19 mouse cellular contexts compared by ENCODE assay signal in the genomic region with DNA sequence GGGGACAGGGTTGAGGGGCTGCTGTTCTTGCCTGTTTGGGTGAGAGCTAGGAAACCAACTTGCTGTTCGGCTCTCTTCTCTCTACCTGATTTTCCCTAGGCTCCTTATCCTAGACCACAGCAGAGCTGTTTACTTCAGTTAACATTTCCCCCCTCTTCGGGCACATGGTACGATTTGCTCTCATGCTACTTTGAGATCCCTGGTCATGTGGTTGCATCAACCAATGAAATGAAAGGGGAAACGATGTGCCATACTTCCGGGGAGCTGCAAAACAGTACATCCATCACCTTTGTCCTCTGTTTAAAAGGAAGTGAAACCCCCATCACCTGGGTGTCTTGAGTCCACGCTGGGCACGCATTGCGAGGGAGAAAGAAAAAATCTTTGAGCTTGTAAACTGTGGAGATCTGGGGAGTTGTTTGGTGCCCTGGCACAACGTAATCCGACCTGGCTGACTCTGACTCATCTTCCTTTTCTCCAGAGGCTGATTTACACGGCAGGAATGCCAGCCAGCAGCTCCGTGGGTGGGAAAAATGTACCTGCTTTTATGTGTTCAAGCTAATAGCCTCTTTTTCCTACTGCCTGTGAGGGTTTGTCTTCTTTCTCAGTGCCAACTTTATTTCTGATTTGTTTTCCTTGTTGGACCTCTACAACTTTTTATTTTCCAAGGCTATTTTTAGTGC.
DNase-seq lines count a peak whose midpoint lies in the region; ATAC-seq and TF ChIP-seq lines count a peak whose summit lies in the region.
"Had no signal": no experiment of that assay in that cellular context is flagged by ENCODE, and none has a peak within 500 bp of the region (broad histone marks: within the 10 kb centered on the region; RNA-seq: fewer than 3 reads in every experiment).

No protein-coding gene starts in this region.

- in situ Hi-C loops in Patski (cut with MboI; ENCODE audit: low pct_unique_long_range_greater_than_20kb), result loop anchor here (10.0 kb wide), 1 partner anchor 163 kb away; no protein-coding TSS in a partner anchor

- CTCF ChIA-PET in Patski (lab: Charles Lee), result interaction anchor here (1.0 to 1.6 kb wide), 5 partner anchors 15 to 328 kb away, joined by 3 to 5 read pairs (median 3); no protein-coding TSS in a partner anchor

- ATAC-seq in Patski, result peak; percentile 90
- ATAC-seq: forebrain, embryonic 14.5 days; intestine, postnatal 0 days; liver, postnatal 0 days had no signal

- H3K27me3 ChIP-seq in Patski, result no peaks in the 10 kb centered on the region
- H3K27me3 ChIP-seq: heart, embryonic 13.5 days; hindbrain, embryonic 12.5 days; limb, embryonic 12.5 days; neural tube, embryonic 15.5 days had no signal

- peak; percentile 39 for DNase-seq in adrenal gland, adult 2 months
- DNase-seq in adrenal gland, postnatal 25 days, result no peak
- DNase-seq in urinary bladder, postnatal 14 days (ENCODE audit: low spot score), result peak; percentile 29
- no peak for DNase-seq in urinary bladder, postnatal 10 days (ENCODE audit: low spot score)
- DNase-seq in Patski (ENCODE audit: low read depth, low spot score), result peak; percentile 84
- no peak for DNase-seq in B cell, adult 2 months
- no peak for DNase-seq in layer of hippocampus, adult 9-11 months
- DNase-seq: cerebellum, adult 9-10 months; gastrocnemius, postnatal 10 days; heart, postnatal 14 days; kidney, postnatal 25 days; liver, postnatal 0 days; lung, postnatal 10 days had no signal

- POLR2A ChIA-PET in Patski (lab: Charles Lee), result interaction anchor here (1.1 kb wide), 1 partner anchor 73 kb away, joined by 3 read pairs; no protein-coding TSS in a partner anchor

- TF ChIP-seq CTCF in Patski (IDR thresholded peaks at IDR 0.05), result no peak

Comparison
In these comparisons a context has a peak if more than half of its experiments do, and no peak if none do; other contexts are left out.
1. DNase-seq: peak in adrenal gland, adult 2 months (single experiment), urinary bladder, postnatal 14 days (single experiment) and Patski (single experiment); none in adrenal gland, postnatal 25 days (single experiment), urinary bladder, postnatal 10 days (single experiment), B cell, adult 2 months (0 of 2) and layer of hippocampus, adult 9-11 months (single experiment).